Mouse (Mus musculus) lung, postnatal 0 days (tissue): ENCODE data around the gene 4931406P16Rik. TPM values are rescaled to one million over a fixed set of nuclear protein-coding genes. Genes with fewer than 3 reads are reported as not detected.

Source experiments
- ATAC-seq: fragments of 200-750 bp; cut with Nextera tagmentation; 2 replicates; pipeline ENCODE4 v1.8.0; 2017; ENCODE audit warnings: moderate library complexity
- DNase-seq: peaks from one replicate; pipeline ENCODE4 v3.0.0-alpha.2; 2016; ENCODE audit warnings: low spot score
- H3K27ac ChIP-seq: fragments of 300-500 bp; sonication (generic); 2 replicates; pipeline ENCODE4 v1.5.1; 2014; ENCODE audit warnings: antibody characterized with exemption, mild to moderate bottlenecking, low read length, mixed read lengths
- H3K27me3 ChIP-seq: fragments of 300-500 bp; sonication (generic); replicated peaks from 2 replicates; pipeline ENCODE4 v1.6.1; 2014; ENCODE audit warnings: low read length, mixed read lengths; ENCODE audit not compliant: insufficient read depth
- H3K36me3 ChIP-seq: fragments of 300-500 bp; sonication (generic); 2 replicates; pipeline ENCODE4 v1.6.1; 2014; ENCODE audit warnings: low read length, mixed read lengths; ENCODE audit not compliant: insufficient read depth
- H3K4me1 ChIP-seq: fragments of 300-500 bp; sonication (generic); 2 replicates; pipeline ENCODE4 v1.6.1; 2014; ENCODE audit warnings: antibody characterized with exemption, low read depth, low read length, mixed read lengths; ENCODE audit not compliant: insufficient read depth
- H3K4me2 ChIP-seq: fragments of 300-500 bp; sonication (generic); replicated peaks from 2 replicates; pipeline ENCODE4 v1.6.1; 2014; ENCODE audit warnings: low read depth, mild to moderate bottlenecking, low read length, moderate library complexity, mixed read lengths
- H3K4me3 ChIP-seq: fragments of 300-500 bp; sonication (generic); 2 replicates; pipeline ENCODE4 v1.5.1; 2014; ENCODE audit warnings: low read depth, low read length
- H3K9ac ChIP-seq: fragments of 300-500 bp; sonication (generic); replicated peaks from 2 replicates; pipeline ENCODE4 v1.6.1; 2014; ENCODE audit warnings: low read depth, mild to moderate bottlenecking
- H3K9me3 ChIP-seq: fragments of 300-500 bp; sonication (generic); 2 replicates; pipeline ENCODE4 v1.6.1; 2016; ENCODE audit warnings: low read length, mixed read lengths
- CTCF ChIP-seq: IDR thresholded peaks from 2 replicates; pipeline ENCODE4 v1.5.1; 2016; ENCODE audit warnings: antibody characterized with exemption, mild to moderate bottlenecking
- EP300 ChIP-seq: IDR thresholded peaks from 2 replicates; pipeline ENCODE4 v1.6.1; 2016; ENCODE audit warnings: antibody characterized with exemption, mild to moderate bottlenecking, control low read depth
- WGBS: fragments of 180-500 bp; shearing (Covaris S2); extraction: QIAGEN DNeasy Blood & Tissue Kit; methylation state at CpG from one replicate; pipeline ENCODE4 v1.1.7; 2014; 5-methylcytosine and 5-hydroxymethylcytosine counted together
- polyA plus RNA-seq: library from polyadenylated mRNA; unstranded; fragments of >200 nt; fragmentation: Nextera tagmentation; extraction: Ambion mirVana; gene quantifications from 2 replicates; pipeline ENCODE4 v1.2.1, GENCODE M21; 2015

Gene 4931406P16Rik
- polyA plus RNA-seq, 1 experiment from 2014 or later, result 57.3 TPM

GRCm38 (mm10) chr7:34290450-34291151 lies 22.8 kb downstream of the 4931406P16Rik start:
- Histone ChIP-seq H3K36me3 (no peaks in the 10 kb centered on the region), H3K27me3 (no peaks in the 10 kb centered on the region), H3K4me2 (no peak overlapping the region), H3K4me1 (no peaks in the 10 kb centered on the region; the same call in 1 of the 2 replicates), H3K9me3 (no peaks in the 10 kb centered on the region), H3K9ac (no peak overlapping the region), H3K4me3 (no peak overlapping the region), H3K27ac (peak overlapping the region; percentile 78)
- peak; percentile 68 for ATAC-seq
- TF ChIP-seq EP300 (peak; percentile 12; the same call in 1 of the 2 replicates), CTCF (no peak)
- peak; percentile 53 for DNase-seq

GRCm38 (mm10) chr7:34277656-34278055 lies 35.7 kb downstream of the 4931406P16Rik start:
- Histone ChIP-seq H3K27ac (no peak overlapping the region), H3K4me3 (no peak overlapping the region), H3K9me3 (no peaks in the 10 kb centered on the region), H3K36me3 (no peaks in the 10 kb centered on the region; the same call in 1 of the 2 replicates), H3K4me2 (no peak overlapping the region), H3K9ac (no peak overlapping the region), H3K27me3 (no peaks in the 10 kb centered on the region), H3K4me1 (no peaks in the 10 kb centered on the region)
- ATAC-seq (no peak), DNase-seq (no peak)
- TF ChIP-seq EP300 (no peak), CTCF (no peak)
- 94% methylated on average over 2 of the region's 2 CpGs for WGBS

GRCm38 (mm10) chr7:34276066-34276465 lies 37.3 kb downstream of the 4931406P16Rik start:
- H3K27me3 ChIP-seq, result no peaks in the 10 kb centered on the region
- ATAC-seq, result no peak
- DNase-seq, result no peak
- TF ChIP-seq CTCF, result no peak
- no peak for TF ChIP-seq EP300
- no peak overlapping the region for H3K27ac ChIP-seq
- 96% methylated on average over 3 of the region's 3 CpGs for WGBS
- H3K4me2 ChIP-seq, result no peak overlapping the region
- no peaks in the 10 kb centered on the region for H3K4me1 ChIP-seq
- no peak overlapping the region for H3K4me3 ChIP-seq
- no peaks in the 10 kb centered on the region for H3K9me3 ChIP-seq
- no peaks in the 10 kb centered on the region; the same call in 1 of the 2 replicates for H3K36me3 ChIP-seq
- no peak overlapping the region for H3K9ac ChIP-seq

GRCm38 (mm10) chr7:34272465-34272864 lies 40.9 kb downstream of the 4931406P16Rik start:
- H3K4me3 ChIP-seq, result no peak overlapping the region
- no peaks in the 10 kb centered on the region for H3K36me3 ChIP-seq
- no peaks in the 10 kb centered on the region; the same call in 1 of the 2 replicates for H3K4me1 ChIP-seq
- H3K9me3 ChIP-seq, result no peaks in the 10 kb centered on the region
- no peaks in the 10 kb centered on the region for H3K27me3 ChIP-seq
- H3K4me2 ChIP-seq, result no peak overlapping the region
- ATAC-seq (no peak), DNase-seq (no peak)
- no peak overlapping the region for H3K9ac ChIP-seq
- WGBS, result 61% methylated on average over 4 of the region's 4 CpGs
- no peak overlapping the region for H3K27ac ChIP-seq
- TF ChIP-seq EP300 (no peak), CTCF (no peak)

- Histone ChIP-seq H3K27ac (peak overlapping the region; percentile 52), H3K36me3 (no peaks in the 10 kb centered on the region), H3K4me2 (no peak overlapping the region), H3K9me3 (no peaks in the 10 kb centered on the region), H3K9ac (no peak overlapping the region), H3K27me3 (no peaks in the 10 kb centered on the region), H3K4me1 (peaks cover 6% of the 10 kb centered on the region; the same call in 1 of the 2 replicates), H3K4me3 (no peak overlapping the region)
- DNase-seq (peak; percentile 78), ATAC-seq (peak; percentile 31)
- WGBS, result 31% methylated on average over 1 of the region's 1 CpGs
- TF ChIP-seq CTCF, result no peak
- TF ChIP-seq EP300, result peak; percentile 73
These were observed 44.9 kb downstream of the 4931406P16Rik start for GRCm38 (mm10) chr7:34268463-34268862.

- H3K36me3 ChIP-seq, result peaks cover 4% of the 10 kb centered on the region; the same call in 1 of the 2 replicates
- TF ChIP-seq CTCF, result no peak
- no peak for TF ChIP-seq EP300
- no peaks in the 10 kb centered on the region for H3K27me3 ChIP-seq
- DNase-seq, result peak; percentile 20
- no peaks in the 10 kb centered on the region for H3K9me3 ChIP-seq
- no peak overlapping the region for H3K4me2 ChIP-seq
- no peak overlapping the region for H3K4me3 ChIP-seq
- peaks cover 6% of the 10 kb centered on the region; the same call in 1 of the 2 replicates for H3K4me1 ChIP-seq
- 0 out of 2 replicates have a peak overlapping the region, but pooled peaks have one; percentile 29 for H3K9ac ChIP-seq
- H3K27ac ChIP-seq, result peak overlapping the region; percentile 72
- ATAC-seq, result no peak
These were observed 46.9 kb downstream of the 4931406P16Rik start for GRCm38 (mm10) chr7:34266421-34266820.
